Mouse (Mus musculus) G1E (cell line): ENCODE data around the gene Fermt3.

ENCODE experiments used
- CTCF ChIP-seq: IDR thresholded peaks from 2 replicates; pipeline ENCODE4 v1.5.1; 2012; ENCODE audit warnings: low read depth, low read length, inconsistent platforms, mixed read lengths
- GATA1 ChIP-seq: IDR thresholded peaks from 2 replicates; pipeline ENCODE4 v1.6.1; 2012; ENCODE audit warnings: borderline replicate concordance, low read length, inconsistent platforms, mixed read lengths
- GATA2 ChIP-seq: IDR thresholded peaks from 2 replicates; pipeline ENCODE4 v1.6.1; 2012; ENCODE audit warnings: low read depth, low read length, inconsistent platforms, borderline replicate concordance
- POLR2AphosphoS5 ChIP-seq: IDR thresholded peaks from 2 replicates; pipeline ENCODE4 v1.6.1; 2012; ENCODE audit warnings: low read depth, low read length, inconsistent platforms; ENCODE audit not compliant: insufficient replicate concordance
- TAL1 ChIP-seq: conservative IDR thresholded peaks from 2 replicates; pipeline ENCODE4 v1.6.1; 2012; ENCODE audit warnings: low read depth, low read length, inconsistent platforms, mixed read lengths

- TF ChIP-seq POLR2AphosphoS5 (no peak), GATA2 (no peak), CTCF (no peak), TAL1 (no peak), GATA1 (no peak)
Observed at GRCm38 (mm10) chr19:7062110-7062509, 42.8 kb upstream of the Fermt3 start.
